ENCODE assay signal across 8 mouse cellular contexts in the genomic region with DNA sequence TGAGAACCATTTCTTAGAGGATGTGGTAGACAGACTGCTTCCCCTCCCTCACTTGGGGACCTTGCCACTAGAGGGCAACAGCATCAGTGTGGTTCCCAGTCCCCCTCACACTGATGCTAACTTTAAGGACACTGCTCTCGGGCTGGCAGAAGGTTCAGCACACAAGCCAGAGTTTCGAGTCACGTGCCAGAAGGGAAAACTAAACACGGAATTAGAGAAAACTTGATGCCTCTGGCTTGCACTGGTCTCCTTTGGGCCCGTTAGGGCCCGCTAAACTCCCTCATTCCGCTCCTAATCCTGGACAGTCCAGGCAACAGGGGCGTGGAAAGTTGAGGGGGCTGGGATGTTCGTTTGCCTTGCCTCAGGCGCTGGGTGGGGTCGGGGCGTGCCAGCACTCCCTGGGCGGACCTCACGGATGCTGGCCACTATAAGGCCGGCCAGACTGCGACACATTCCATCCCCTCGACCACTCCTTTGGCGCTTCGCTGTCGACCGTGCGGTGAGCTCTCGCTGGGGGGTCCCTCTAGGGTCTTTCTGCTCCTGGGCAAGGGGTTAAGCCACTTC. TPM values are rescaled to one million over a fixed set of nuclear protein-coding genes. Genes with fewer than 3 reads are reported as not detected.
DNase-seq lines count a peak whose midpoint lies in the region; ATAC-seq lines count a peak whose summit lies in the region.

A gene (plus strand): TSS at position 155 of the 564 bp plus-strand sequence.

- peak within 1 kb of the TSS; percentile 48 for H3K4me3 ChIP-seq in heart, embryonic 15.5 days
- peak within 1 kb of the TSS; percentile 23 for H3K4me3 ChIP-seq in liver, embryonic 15.5 days (replicated peaks)
- peak within 1 kb of the TSS; percentile 23 for H3K4me3 ChIP-seq in neural tube, embryonic 11.5 days (ENCODE audit: low read depth, low read length)

- WGBS in heart, embryonic 15.5 days: under 1% methylated on average over 23 of the region's 23 CpGs
- WGBS in liver, embryonic 15.5 days (ENCODE audit: insufficient replicate concordance): 3% methylated on average over 23 of the region's 23 CpGs
- under 1% methylated on average over 23 of the region's 23 CpGs for WGBS in neural tube, embryonic 11.5 days

- peak; percentile 77 to 84 for DNase-seq in B cell, adult 2 months
- DNase-seq in kidney, postnatal 10 days: peak; percentile 82
- peak; percentile 67 for DNase-seq in neural tube, embryonic 11.5 days (ENCODE audit: low spot score)
- DNase-seq in thymus, postnatal 10 days (ENCODE audit: low spot score in 2 of 2): peak; percentile 76 to 83

- H3K4me2 ChIP-seq in heart, embryonic 15.5 days: peak within 1 kb of the TSS; percentile 84
- peak within 1 kb of the TSS; percentile 56 for H3K4me2 ChIP-seq in liver, embryonic 15.5 days
- H3K4me2 ChIP-seq in neural tube, embryonic 11.5 days (ENCODE audit: low read depth): peak within 1 kb of the TSS; percentile 61

- no peaks in the 10 kb centered on the region for H3K9me3 ChIP-seq in heart, embryonic 15.5 days (replicated peaks)
- H3K9me3 ChIP-seq in liver, embryonic 15.5 days (replicated peaks): no peaks in the 10 kb centered on the region
- no peaks in the 10 kb centered on the region for H3K9me3 ChIP-seq in neural tube, embryonic 11.5 days (ENCODE audit: control insufficient read depth, low read length)

- H3K27ac ChIP-seq in heart, embryonic 15.5 days: no peak within 1 kb of the TSS
- no peak within 1 kb of the TSS for H3K27ac ChIP-seq in liver, embryonic 15.5 days (replicated peaks)
- H3K27ac ChIP-seq in neural tube, embryonic 11.5 days (ENCODE audit: low read depth, low read length): no peak within 1 kb of the TSS

- H3K4me1 ChIP-seq in heart, embryonic 15.5 days (replicated peaks): peaks cover 20% of the 10 kb centered on the region
- peaks cover 5% of the 10 kb centered on the region; the same call in 1 of the 2 replicates for H3K4me1 ChIP-seq in liver, embryonic 15.5 days (replicated peaks)
- no peaks in the 10 kb centered on the region for H3K4me1 ChIP-seq in neural tube, embryonic 11.5 days (ENCODE audit: control insufficient read depth, insufficient read depth, low read length)

- H3K27me3 ChIP-seq in heart, embryonic 15.5 days: no peaks in the 10 kb centered on the region
- H3K27me3 ChIP-seq in liver, embryonic 15.5 days: peaks cover 3% of the 10 kb centered on the region; the same call in 1 of the 2 replicates
- H3K27me3 ChIP-seq in neural tube, embryonic 11.5 days (ENCODE audit: control insufficient read depth, insufficient read depth, low read length): no peaks in the 10 kb centered on the region

- H3K9ac ChIP-seq in heart, embryonic 15.5 days: peak within 1 kb of the TSS; percentile 25; the same call in 1 of the 2 replicates
- no peak within 1 kb of the TSS for H3K9ac ChIP-seq in liver, embryonic 15.5 days
- peak within 1 kb of the TSS; percentile 42 for H3K9ac ChIP-seq in neural tube, embryonic 11.5 days (ENCODE audit: low read length)

- H3K36me3 ChIP-seq in heart, embryonic 15.5 days: no peaks in the 10 kb centered on the region
- no peaks in the 10 kb centered on the region for H3K36me3 ChIP-seq in liver, embryonic 15.5 days (replicated peaks)
- no peaks in the 10 kb centered on the region for H3K36me3 ChIP-seq in neural tube, embryonic 11.5 days (ENCODE audit: control insufficient read depth, insufficient read depth, low read length)

- peak; percentile 90 for ATAC-seq in activated CD4-positive, CD25-positive, alpha-beta regulatory T cell, adult 4 months
- ATAC-seq in erythroblast, adult 5-6 weeks (replicated peaks; ENCODE audit: low FRiP score, poor library complexity, severe bottlenecking): peak; percentile 47
- ATAC-seq in heart, embryonic 15.5 days (replicated peaks; ENCODE audit: insufficient number of reproducible peaks, insufficient read depth, low FRiP score, low read depth): peak; percentile 58; the same call in 1 of the 2 replicates
- ATAC-seq in liver, embryonic 15.5 days (ENCODE audit: insufficient read depth): 0 out of 2 replicates have a peak, but pooled peaks have one; percentile 37
- peak; percentile 74 for ATAC-seq in neural tube, embryonic 11.5 days (ENCODE audit: insufficient read depth, low FRiP score, low TSS enrichment)

RNA-seq across cellular contexts. Expression of the gene that starts here (rescaled TPM):
- polyA plus RNA-seq in activated CD4-positive, CD25-positive, alpha-beta regulatory T cell, adult 4 months (2017; shearing (Covaris generic)): 100 to 1,000 TPM; 548 to 785 TPM
- 246 and 247 TPM in 2 replicates for total RNA-seq in erythroblast, adult 5-6 weeks (2015; ENCODE audit: low replicate concordance)
- 99.2 and 118 TPM in 2 replicates for total RNA-seq in erythroblast, adult 5-6 weeks (2017; ENCODE audit: low replicate concordance)
- 48.9 and 70.5 TPM in 2 replicates for polyA plus RNA-seq in heart, embryonic 15.5 days (2015; fragmentation: Nextera tagmentation; extraction: Ambion mirVana)
- 14.2 and 15.9 TPM in 2 replicates for polyA plus RNA-seq in liver, embryonic 15.5 days (2015; fragmentation: Nextera tagmentation; extraction: Ambion mirVana)
- 7.3 and 8.2 TPM in 2 replicates for polyA plus RNA-seq in neural tube, embryonic 11.5 days (2014; fragmentation: Nextera tagmentation; extraction: Ambion mirVana)

Comparison
In these comparisons a context has a peak if more than half of its experiments do, and no peak if none do; other contexts are left out.
1. ATAC-seq: peak in every context shown above with its lines; median percentile 90 in activated CD4-positive, CD25-positive, alpha-beta regulatory T cell, adult 4 months; 74 in neural tube, embryonic 11.5 days; 58 in heart, embryonic 15.5 days; 47 in erythroblast, adult 5-6 weeks; 37 in liver, embryonic 15.5 days.